Mouse (Mus musculus) gonadal fat pad, adult 2 months (tissue): ENCODE measurements around the gene Ankrd17. TPM values are rescaled to one million over a fixed set of nuclear protein-coding genes. Genes with fewer than 3 reads are reported as not detected.

Experiments
- DNase-seq: peaks from one replicate; pipeline ENCODE4 v3.0.0-alpha.2; 2012; ENCODE audit warnings: low read depth
- polyA plus RNA-seq: library from polyadenylated mRNA; depleted of rRNA; stranded (reverse); fragments of >200 nt; gene quantifications from 2 replicates; pipeline ENCODE4 v1.2.3, GENCODE M21; 2012; rRNA removed

Ankrd17 gene
- polyA plus RNA-seq, 1 experiment, result 38.9 TPM

- DNase-seq, result no peak
Measured at GRCm38 (mm10) chr5:90217791-90218190, 148.6 kb downstream of the Ankrd17 start.

GRCm38 (mm10) chr5:90217226-90217625 is 149.2 kb downstream of the Ankrd17 start:
- DNase-seq, result no peak

- DNase-seq, result no peak
Measured at GRCm38 (mm10) chr5:90213356-90213755, 153.0 kb downstream of the Ankrd17 start.

GRCm38 (mm10) chr5:90203168-90203567 is 163.2 kb downstream of the Ankrd17 start:
- DNase-seq, result no peak

GRCm38 (mm10) chr5:90202447-90203117 is 163.8 kb downstream of the Ankrd17 start:
- no peak for DNase-seq

- DNase-seq, result no peak
Measured at GRCm38 (mm10) chr5:90199922-90200632, 166.3 kb downstream of the Ankrd17 start.

- DNase-seq, result no peak
Measured at GRCm38 (mm10) chr5:90194831-90195230, 171.5 kb downstream of the Ankrd17 start.

- no peak for DNase-seq
Measured at GRCm38 (mm10) chr5:90182782-90183181, 183.6 kb downstream of the Ankrd17 start.

- no peak for DNase-seq
Measured at GRCm38 (mm10) chr5:90179094-90179493, 187.3 kb downstream of the Ankrd17 start.

- no peak for DNase-seq
Measured at GRCm38 (mm10) chr5:90178116-90178515, 188.3 kb downstream of the Ankrd17 start.

Other genes with a start within 250 kb of the Ankrd17 start
- 27.4 and 29.7 TPM in 2 replicates for gene Cox18, start 142.6 kb downstream of the Ankrd17 start, polyA plus RNA-seq
- gene Gm9958, start 627 bp upstream of the Ankrd17 start, polyA plus RNA-seq, result 2.5 and 3.2 TPM in 2 replicates
- 4.6 and 38.7 TPM in 2 replicates for gene Alb, start 94.3 kb upstream of the Ankrd17 start, polyA plus RNA-seq
- gene Afp, start 124.2 kb upstream of the Ankrd17 start, polyA plus RNA-seq, result 0.05 and 0.14 TPM in 2 replicates
- gene Afm, start 152.4 kb upstream of the Ankrd17 start, polyA plus RNA-seq, result 0.09 and 0.20 TPM in 2 replicates
- gene 5830473C10Rik, start 194.5 kb upstream of the Ankrd17 start, polyA plus RNA-seq, result 0.14 TPM in 2 replicates